Mouse (Mus musculus) stomach, postnatal 0 days (tissue): ENCODE measurements around the gene Phlpp2. TPM values are rescaled to one million over a fixed set of nuclear protein-coding genes. Genes with fewer than 3 reads are reported as not detected.

Experiments
- ATAC-seq: fragments of 200-750 bp; cut with Nextera tagmentation; 2 replicates; pipeline ENCODE4 v1.8.0; 2017; ENCODE audit not compliant: low FRiP score, low TSS enrichment
- DNase-seq: peaks from one replicate; pipeline ENCODE4 v3.0.0-alpha.2; 2016; ENCODE audit warnings: low spot score
- H3K27ac ChIP-seq: fragments of 300-500 bp; sonication (generic); replicated peaks from 2 replicates; pipeline ENCODE4 v1.5.1; 2014; ENCODE audit warnings: mild to moderate bottlenecking, control low read depth
- H3K27me3 ChIP-seq: fragments of 300-500 bp; sonication (generic); 2 replicates; pipeline ENCODE4 v1.6.1; 2014; ENCODE audit warnings: low read length; ENCODE audit not compliant: control insufficient read depth, insufficient read depth
- H3K36me3 ChIP-seq: fragments of 300-500 bp; sonication (generic); 2 replicates; pipeline ENCODE4 v1.6.1; 2014; ENCODE audit warnings: low read length, mixed read lengths; ENCODE audit not compliant: control insufficient read depth, insufficient read depth
- H3K4me1 ChIP-seq: fragments of 300-500 bp; sonication (generic); replicated peaks from 2 replicates; pipeline ENCODE4 v1.6.1; 2014; ENCODE audit warnings: antibody characterized with exemption; ENCODE audit not compliant: control insufficient read depth, insufficient read depth
- H3K4me2 ChIP-seq: fragments of 300-500 bp; sonication (generic); replicated peaks from 2 replicates; pipeline ENCODE4 v1.6.1; 2014; ENCODE audit warnings: low read depth, mild to moderate bottlenecking, control low read depth, moderate library complexity
- H3K4me3 ChIP-seq: fragments of 300-500 bp; sonication (generic); 2 replicates; pipeline ENCODE4 v1.5.1; 2014; ENCODE audit warnings: low read depth, low read length, control low read depth
- H3K9ac ChIP-seq: fragments of 300-500 bp; sonication (generic); 2 replicates; pipeline ENCODE4 v1.6.1; 2014; ENCODE audit warnings: mild to moderate bottlenecking, low read length, control low read depth, mixed read lengths
- H3K9me3 ChIP-seq: fragments of 300-500 bp; sonication (generic); 2 replicates; pipeline ENCODE4 v1.6.1; 2016; ENCODE audit warnings: low read length; ENCODE audit not compliant: control insufficient read depth
- CTCF ChIP-seq: IDR thresholded peaks from 2 replicates; pipeline ENCODE4 v1.5.1; 2016; ENCODE audit warnings: antibody characterized with exemption, low read depth, mild to moderate bottlenecking, moderate library complexity
- EP300 ChIP-seq: optimal IDR thresholded peaks from 2 replicates; pipeline ENCODE3; 2016; ENCODE audit warnings: antibody characterized with exemption
- WGBS: fragments of 180-500 bp; shearing (Covaris S2); extraction: QIAGEN DNeasy Blood & Tissue Kit; methylation state at CpG from one replicate; pipeline ENCODE4 v1.1.7; 2014; 5-methylcytosine and 5-hydroxymethylcytosine counted together
- polyA plus RNA-seq: library from polyadenylated mRNA; unstranded; fragments of >200 nt; fragmentation: Nextera tagmentation; extraction: Ambion mirVana; gene quantifications from 2 replicates; pipeline ENCODE4 v1.2.1, GENCODE M21; 2015

Phlpp2 gene
- polyA plus RNA-seq, 1 experiment from 2014 or later, result 0.81 TPM

DNA sequence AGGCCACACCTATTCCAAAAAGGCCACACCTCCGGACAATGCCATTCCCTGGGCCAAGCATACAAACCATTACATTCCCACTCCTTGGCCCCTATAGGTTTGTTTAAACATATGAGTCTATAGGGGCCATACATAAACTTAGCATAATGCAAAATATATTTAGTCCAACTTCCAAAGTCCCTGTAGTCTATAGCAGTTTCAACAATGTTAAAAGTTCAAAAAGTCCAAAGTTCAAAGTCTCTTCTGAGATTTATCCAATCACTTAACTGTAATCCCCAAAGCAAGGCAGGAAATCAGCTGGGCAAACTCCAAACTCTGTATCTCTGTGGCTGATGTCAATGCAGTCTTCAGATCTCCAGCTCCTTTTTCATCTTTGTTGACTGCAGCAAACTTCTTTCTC is 20.9 kb downstream of the Phlpp2 start:
- ATAC-seq (no peak), DNase-seq (no peak)
- no peaks in the 10 kb centered on the region for H3K4me1 ChIP-seq
- H3K9ac ChIP-seq, result no peak overlapping the region
- no peak overlapping the region for H3K27ac ChIP-seq
- no peak for TF ChIP-seq CTCF
- no peak for TF ChIP-seq EP300
- H3K9me3 ChIP-seq, result no peaks in the 10 kb centered on the region
- H3K27me3 ChIP-seq, result no peaks in the 10 kb centered on the region
- H3K36me3 ChIP-seq, result no peaks in the 10 kb centered on the region
- H3K4me3 ChIP-seq, result no peak overlapping the region
- H3K4me2 ChIP-seq, result no peak overlapping the region
- WGBS, result 93% methylated on average over 1 of the region's 1 CpGs

DNA sequence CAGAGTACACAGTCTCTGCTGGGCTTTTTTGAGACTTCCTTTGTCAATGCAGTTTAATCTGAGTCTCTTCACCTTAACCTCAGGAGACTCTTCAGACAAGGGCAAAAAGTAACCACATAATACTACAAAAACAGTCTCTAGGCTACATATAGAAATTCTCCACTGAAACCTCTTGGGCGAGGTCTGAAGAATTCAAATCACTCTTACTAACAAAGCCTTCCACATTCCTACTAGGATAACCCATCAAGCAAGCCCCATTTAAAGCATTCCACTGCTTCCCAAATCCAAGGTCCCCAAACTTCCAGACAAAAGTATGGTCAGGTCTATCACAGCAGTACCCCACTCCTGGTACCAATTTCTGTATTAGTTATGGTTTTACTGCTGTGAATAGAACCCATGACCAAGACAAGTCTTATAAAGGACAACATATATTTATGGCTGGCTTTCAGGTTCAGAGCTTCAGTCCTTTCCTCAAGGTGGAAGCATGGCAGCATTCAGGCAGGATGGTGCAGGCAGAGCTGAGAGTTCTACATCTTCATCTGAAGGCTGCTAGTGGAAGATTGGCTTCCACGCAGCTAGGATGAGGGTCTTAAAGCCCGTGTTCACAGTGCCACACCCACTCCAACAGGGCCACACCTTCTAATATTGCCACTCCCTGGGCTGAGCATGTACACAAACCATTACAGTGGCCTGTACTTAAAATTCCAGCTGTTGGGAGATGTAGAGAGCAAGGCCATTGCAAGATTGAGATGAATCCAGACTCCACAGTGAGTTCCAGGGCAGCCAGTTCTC is 22.6 kb downstream of the Phlpp2 start:
- ATAC-seq (no peak), DNase-seq (no peak)
- Histone ChIP-seq H3K27me3 (no peaks in the 10 kb centered on the region), H3K36me3 (no peaks in the 10 kb centered on the region), H3K4me2 (no peak overlapping the region), H3K4me3 (no peak overlapping the region), H3K4me1 (no peaks in the 10 kb centered on the region), H3K9me3 (no peaks in the 10 kb centered on the region), H3K27ac (no peak overlapping the region), H3K9ac (no peak overlapping the region)
- WGBS, result 88% methylated on average over 3 of the region's 3 CpGs
- TF ChIP-seq EP300 (no peak), CTCF (no peak)

DNA sequence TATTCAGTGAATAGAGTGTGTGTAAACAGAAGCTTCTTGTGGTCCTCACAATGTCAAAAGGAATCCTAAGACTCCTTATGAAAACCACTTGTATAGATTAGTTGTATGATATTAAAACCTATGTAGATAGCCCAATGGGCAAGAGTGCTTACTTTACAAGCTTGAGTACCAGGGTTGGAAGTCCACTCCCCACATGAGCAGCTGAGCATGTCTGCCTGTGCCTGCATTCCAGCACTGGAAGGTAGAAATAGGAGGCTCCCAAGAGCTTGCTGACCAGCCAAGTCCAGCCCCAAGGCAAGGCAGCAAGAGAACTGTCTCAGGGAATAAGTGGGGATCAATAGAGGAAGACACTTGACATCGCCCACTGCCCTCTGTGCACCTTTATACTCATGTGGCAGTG is 26.3 kb downstream of the Phlpp2 start:
- Histone ChIP-seq H3K9ac (no peak overlapping the region), H3K4me3 (no peak overlapping the region), H3K4me2 (no peak overlapping the region), H3K27ac (no peak overlapping the region), H3K9me3 (no peaks in the 10 kb centered on the region), H3K36me3 (no peaks in the 10 kb centered on the region), H3K4me1 (no peaks in the 10 kb centered on the region), H3K27me3 (no peaks in the 10 kb centered on the region)
- no peak for ATAC-seq
- TF ChIP-seq EP300 (no peak), CTCF (no peak)
- no peak for DNase-seq
- 92% methylated on average over 1 of the region's 1 CpGs for WGBS

DNA sequence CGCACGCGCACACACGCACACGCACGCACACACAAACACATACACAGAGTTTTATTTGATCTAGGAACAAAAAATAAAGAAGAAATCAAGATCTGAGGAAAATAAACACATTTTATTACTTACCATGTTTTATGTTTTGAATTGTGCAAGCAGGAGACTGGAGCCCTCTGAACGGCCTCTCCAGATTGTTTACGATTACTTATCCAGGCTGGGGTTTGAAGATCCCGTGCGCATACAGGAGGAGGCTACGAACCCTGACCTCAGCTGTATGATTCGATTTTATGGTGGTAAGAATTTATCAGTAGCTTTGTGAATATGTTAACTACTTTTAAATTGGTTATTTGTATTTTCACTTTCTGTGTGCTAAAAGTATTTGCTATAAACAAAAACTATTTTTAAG is 27.0 kb downstream of the Phlpp2 start:
- no peaks in the 10 kb centered on the region for H3K9me3 ChIP-seq
- no peak overlapping the region for H3K4me2 ChIP-seq
- no peak overlapping the region for H3K27ac ChIP-seq
- ATAC-seq, result no peak
- no peaks in the 10 kb centered on the region for H3K36me3 ChIP-seq
- H3K4me3 ChIP-seq, result no peak overlapping the region
- 69% methylated on average over 12 of the region's 12 CpGs for WGBS
- no peaks in the 10 kb centered on the region for H3K27me3 ChIP-seq
- H3K9ac ChIP-seq, result no peak overlapping the region
- H3K4me1 ChIP-seq, result no peaks in the 10 kb centered on the region
- DNase-seq, result no peak
- TF ChIP-seq CTCF (no peak), EP300 (no peak)

DNA sequence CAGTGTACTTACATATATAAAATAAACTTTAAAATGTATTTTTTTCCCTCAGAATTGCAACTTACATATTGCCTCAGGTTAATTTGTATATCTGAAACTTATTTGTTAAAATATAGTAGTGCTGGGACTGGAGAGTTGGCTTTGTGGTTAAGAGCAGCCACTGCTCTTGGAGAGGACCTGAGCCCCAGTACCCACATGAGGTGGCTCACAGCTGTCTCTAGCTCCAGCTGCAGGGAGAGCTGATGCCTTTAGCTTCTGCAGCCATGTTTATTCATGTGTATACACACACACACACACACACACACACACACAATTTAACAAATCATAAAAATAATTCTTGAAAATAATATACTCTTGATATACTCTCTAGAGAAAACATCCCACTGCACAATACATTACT is 34.0 kb downstream of the Phlpp2 start:
- DNase-seq, result no peak
- H3K4me2 ChIP-seq, result no peak overlapping the region
- no peak overlapping the region for H3K27ac ChIP-seq
- H3K9me3 ChIP-seq, result no peaks in the 10 kb centered on the region
- ATAC-seq, result no peak
- H3K4me3 ChIP-seq, result no peak overlapping the region
- no peak overlapping the region for H3K9ac ChIP-seq
- no peaks in the 10 kb centered on the region for H3K4me1 ChIP-seq
- no peaks in the 10 kb centered on the region for H3K36me3 ChIP-seq
- no peak for TF ChIP-seq EP300
- no peak; the same call in 1 of the 2 replicates for TF ChIP-seq CTCF
- H3K27me3 ChIP-seq, result no peaks in the 10 kb centered on the region

DNA sequence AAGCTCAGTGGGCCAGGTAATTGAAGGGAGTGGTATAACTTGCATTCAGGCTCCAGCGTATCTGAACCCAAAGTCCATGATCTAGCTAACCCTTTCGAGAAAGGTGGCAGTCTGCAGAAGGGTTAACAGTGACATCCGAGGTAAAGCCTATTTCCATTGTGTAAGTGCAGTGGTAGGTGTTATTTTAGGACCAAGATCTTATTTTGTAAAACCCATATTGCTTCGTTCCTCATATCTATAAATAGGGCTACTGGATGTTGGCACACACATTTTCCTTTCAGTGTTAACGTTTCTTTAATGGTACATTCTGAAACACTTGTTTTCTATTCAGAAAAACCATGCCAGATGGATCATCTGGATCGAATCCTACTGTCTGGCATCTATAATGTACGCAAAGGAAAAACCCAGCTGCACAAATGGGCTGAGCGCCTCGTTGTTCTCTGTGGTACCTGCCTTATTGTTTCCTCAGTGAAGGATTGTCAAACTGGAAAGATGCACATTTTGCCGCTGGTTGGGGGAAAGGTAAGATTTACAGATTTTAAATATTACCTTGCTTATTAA is 35.6 kb downstream of the Phlpp2 start:
- 65% methylated on average over 10 of the region's 10 CpGs for WGBS
- no peak for DNase-seq
- no peaks in the 10 kb centered on the region for H3K4me1 ChIP-seq
- no peak overlapping the region for H3K4me2 ChIP-seq
- H3K4me3 ChIP-seq, result no peak overlapping the region
- H3K27ac ChIP-seq, result no peak overlapping the region
- H3K9ac ChIP-seq, result no peak overlapping the region
- no peaks in the 10 kb centered on the region for H3K9me3 ChIP-seq
- peaks cover 2% of the 10 kb centered on the region; the same call in 1 of the 2 replicates for H3K36me3 ChIP-seq
- H3K27me3 ChIP-seq, result no peaks in the 10 kb centered on the region
- no peak for ATAC-seq
- TF ChIP-seq CTCF, result no peak
- no peak for TF ChIP-seq EP300
